Mouse (Mus musculus): ENCODE measurements around the gene Mydgf.

DNA sequence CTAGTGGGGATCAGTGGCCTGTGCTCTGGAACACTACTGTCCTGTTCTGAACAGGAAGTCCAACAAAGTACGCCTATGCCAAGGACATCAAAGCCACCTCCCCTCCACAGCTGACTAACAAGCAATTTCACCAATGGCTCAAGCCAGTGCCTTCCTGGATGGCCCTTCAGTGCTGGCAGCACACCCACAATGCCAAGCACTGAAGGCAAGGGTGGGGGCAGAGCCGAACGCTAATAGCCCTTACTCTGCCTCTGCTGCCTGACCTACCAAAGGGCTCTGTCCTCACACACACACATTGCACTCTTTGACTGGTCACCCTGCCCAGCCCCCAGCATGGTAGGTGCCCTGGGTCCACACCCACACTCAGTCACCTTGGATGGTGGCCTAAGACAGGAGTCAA, 25.1 kb upstream of the Mydgf start:
- no peak for TF ChIP-seq SIN3A (IDR thresholded peaks at IDR 0.05; ENCODE audit: low read length)
- no peak for TF ChIP-seq IRF4 (IDR thresholded peaks at IDR 0.05; ENCODE audit: low read depth, low read length)
- TF ChIP-seq CTCF (conservative IDR thresholded peaks at IDR 0.05 in 1 of 2, IDR thresholded peaks at IDR 0.05 in 1 of 2; ENCODE audit: low read depth in 2 of 2, low read length in 2 of 2): no peak
- no peak for TF ChIP-seq ELF1 (IDR thresholded peaks at IDR 0.05; ENCODE audit: low read depth, low read length)
- no peak for TF ChIP-seq EP300 (IDR thresholded peaks at IDR 0.05; ENCODE audit: low read length)
- TF ChIP-seq POLR2A (IDR thresholded peaks at IDR 0.05; ENCODE audit: low read depth, low read length): no peak
- no peak for TF ChIP-seq KAT2A (IDR thresholded peaks at IDR 0.05; ENCODE audit: insufficient replicate concordance, low read length)

All from CH12.LX (cell line).